Mouse (Mus musculus) regulatory T cell (primary cell): ENCODE results near the gene Fam71b.

Source experiments
- in situ Hi-C: fragments of 300-600 bp; cut with MboI, MseI; formaldehyde crosslinking; loops from one replicate; pipeline ENCODE4 v1.15.1; 2025; ENCODE audit warnings: high pct_unique_total_duplicates

Fam71b gene

DNA sequence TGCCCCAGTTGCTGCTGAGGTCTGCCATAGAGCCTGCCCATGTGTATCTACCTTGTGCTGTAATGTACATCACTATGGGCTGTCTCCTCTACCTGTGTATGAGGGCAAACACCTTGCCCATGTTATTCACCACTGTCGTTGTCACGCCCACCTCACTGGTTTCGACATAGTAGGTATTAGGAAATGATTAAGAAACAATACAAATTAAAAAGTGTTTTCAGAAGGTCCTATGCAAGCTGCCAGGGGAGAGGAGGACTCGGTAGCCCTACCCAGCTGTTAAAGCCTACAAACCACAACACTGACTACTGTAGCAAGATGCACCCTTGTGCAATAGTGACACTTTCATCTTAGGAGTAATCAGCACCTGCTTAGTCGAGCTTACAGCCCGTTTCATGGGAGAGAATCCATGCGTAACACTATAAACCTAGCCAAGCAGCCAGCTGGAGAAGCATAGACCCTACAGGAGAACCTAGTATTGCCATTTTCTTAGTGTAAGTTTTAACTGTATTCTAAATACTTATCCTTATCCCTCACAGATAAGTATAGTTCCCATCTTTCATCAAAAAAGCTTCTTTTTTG is 16.2 kb upstream of the Fam71b start:
- in situ Hi-C loops = loop anchor here (10.0 kb wide), 1 partner anchor 995 kb away; no protein-coding TSS in a partner anchor

- in situ Hi-C loops = loop anchor here (10.0 kb wide), 1 partner anchor 992 kb away; no protein-coding TSS in a partner anchor
Observed at GRCm38 (mm10) chr11:46382466-46382865, 13.9 kb upstream of the Fam71b start.

GRCm38 (mm10) chr11:46384925-46385324 is 11.4 kb upstream of the Fam71b start:
- in situ Hi-C loops = loop anchor here (5.0 to 10.0 kb wide), 4 partner anchors 37 to 990 kb away; no protein-coding TSS in a partner anchor

- in situ Hi-C loops = loop anchor here (5.0 to 10.0 kb wide), 4 partner anchors 36 to 988 kb away; no protein-coding TSS in a partner anchor
Observed at GRCm38 (mm10) chr11:46386556-46386955, 9.8 kb upstream of the Fam71b start.

DNA sequence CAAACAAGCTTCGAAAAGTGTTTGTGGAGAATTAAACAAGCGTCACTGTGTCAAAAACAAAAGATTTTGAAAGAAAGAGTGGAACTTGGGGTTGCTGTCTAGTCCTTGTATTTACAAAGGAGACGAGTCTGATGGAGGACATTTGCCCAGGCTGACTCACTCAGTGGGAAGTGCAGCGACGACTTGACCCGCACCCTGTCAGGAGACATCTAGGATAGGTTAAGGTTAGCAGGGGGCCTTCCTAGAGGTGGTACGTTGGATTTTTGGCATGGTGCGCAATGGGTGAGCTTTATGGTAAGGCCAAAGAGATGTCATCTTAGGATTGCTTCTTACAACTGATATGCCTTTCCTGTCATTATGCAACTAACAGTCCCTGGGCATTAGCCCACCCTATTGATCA is 9.3 kb upstream of the Fam71b start:
- in situ Hi-C loops = loop anchor here (5.0 to 10.0 kb wide), 4 partner anchors 35 to 988 kb away; no protein-coding TSS in a partner anchor

GRCm38 (mm10) chr11:46388438-46388837 is 7.9 kb upstream of the Fam71b start:
- in situ Hi-C loops = loop anchor here (5.0 to 10.0 kb wide), 4 partner anchors 34 to 986 kb away; no protein-coding TSS in a partner anchor

GRCm38 (mm10) chr11:46389336-46390117 is 6.8 kb upstream of the Fam71b start, which contains the start of gene Itk:
Itk (minus strand) TSS chr11:46389515.
- in situ Hi-C loops = loop anchor here (5.0 to 10.0 kb wide), 4 partner anchors 33 to 985 kb away; no protein-coding TSS in a partner anchor

DNA sequence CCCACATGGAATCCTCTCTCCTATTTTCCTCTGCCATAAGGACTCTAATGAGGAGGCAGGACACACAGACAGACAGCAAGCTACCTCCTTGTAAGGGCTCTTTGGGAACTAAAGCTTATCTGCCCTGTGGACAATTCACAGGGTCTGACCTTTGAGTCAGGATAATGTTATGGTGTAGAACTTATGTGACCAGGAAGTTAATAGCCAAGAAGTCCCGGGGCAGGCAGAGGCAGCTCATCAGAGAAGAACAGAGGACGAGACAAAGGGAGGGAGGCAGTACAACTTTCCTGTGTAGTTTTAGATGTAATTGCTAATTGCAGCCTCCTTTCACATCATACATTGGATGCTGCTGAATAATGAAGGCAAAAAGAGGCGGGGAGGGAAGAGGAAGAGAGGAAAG is 5.7 kb upstream of the Fam71b start:
- in situ Hi-C loops = no loop called here

DNA sequence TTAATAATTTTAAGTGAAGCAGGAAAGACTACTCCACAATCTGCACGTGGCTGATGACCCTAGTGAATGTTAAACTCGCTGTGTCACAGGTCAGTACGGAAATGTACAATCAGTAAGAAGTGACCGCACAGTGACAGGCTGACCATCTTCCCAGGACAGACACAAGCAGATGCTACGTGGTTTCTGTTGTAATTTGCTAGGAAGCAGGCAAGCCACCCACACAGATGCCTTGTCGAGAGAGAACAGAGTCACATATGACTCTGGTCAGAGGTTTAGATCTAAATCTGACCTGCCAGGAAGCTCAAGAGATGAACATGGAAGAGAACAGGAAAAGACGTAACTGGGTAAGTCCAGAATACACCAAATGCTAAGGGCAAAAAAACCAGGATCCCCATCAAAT is 3.5 kb upstream of the Fam71b start:
- in situ Hi-C loops = no loop called here

GRCm38 (mm10) chr11:46393413-46393812 is 2.9 kb upstream of the Fam71b start:
- in situ Hi-C loops = no loop called here

- in situ Hi-C loops = no loop called here
Observed at GRCm38 (mm10) chr11:46395088-46395487, 1.3 kb upstream of the Fam71b start.

- in situ Hi-C loops = no loop called here
Observed at GRCm38 (mm10) chr11:46395698-46396097, 661 bp upstream of the Fam71b start.

DNA sequence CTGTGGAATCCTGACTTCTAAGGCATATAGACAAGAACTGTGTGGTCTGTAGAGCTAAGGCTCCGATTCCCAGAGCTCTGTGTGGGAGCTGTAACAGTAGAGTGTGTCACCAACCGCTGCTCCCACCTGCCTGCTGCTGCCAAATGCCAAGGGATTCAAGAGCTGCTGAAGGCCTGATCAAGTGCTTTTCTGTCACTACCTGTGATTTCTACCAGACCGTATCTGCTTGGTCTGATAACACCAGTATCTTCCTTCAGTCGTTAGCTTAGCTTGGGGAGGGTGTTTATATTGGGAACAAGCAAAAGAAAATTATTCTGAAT is 461 bp downstream of the Fam71b start:
- in situ Hi-C loops = no loop called here

- in situ Hi-C loops = no loop called here
Observed at GRCm38 (mm10) chr11:46397900-46398299, 1.5 kb downstream of the Fam71b start.

DNA sequence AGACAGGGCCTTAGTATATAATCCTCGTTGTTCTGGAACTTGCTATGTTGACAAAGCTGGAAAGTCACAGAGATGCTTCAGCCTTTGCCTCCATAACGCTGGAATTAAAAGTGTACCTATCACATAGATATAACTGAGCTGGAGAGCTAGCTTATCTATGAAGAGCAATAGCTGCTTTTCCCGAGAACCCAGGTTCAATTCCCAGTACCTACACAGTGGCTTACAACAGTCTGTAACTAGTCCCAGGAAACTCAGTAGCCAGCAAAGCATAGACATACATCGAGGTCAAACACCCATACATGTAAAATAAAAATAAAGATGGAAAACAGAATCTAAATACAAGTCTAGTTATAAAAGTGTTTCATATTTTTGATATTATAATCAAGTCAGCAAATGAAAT is 2.1 kb downstream of the Fam71b start:
- in situ Hi-C loops = no loop called here

- in situ Hi-C loops = no loop called here
Observed at GRCm38 (mm10) chr11:46398933-46399383, 2.6 kb downstream of the Fam71b start.

DNA sequence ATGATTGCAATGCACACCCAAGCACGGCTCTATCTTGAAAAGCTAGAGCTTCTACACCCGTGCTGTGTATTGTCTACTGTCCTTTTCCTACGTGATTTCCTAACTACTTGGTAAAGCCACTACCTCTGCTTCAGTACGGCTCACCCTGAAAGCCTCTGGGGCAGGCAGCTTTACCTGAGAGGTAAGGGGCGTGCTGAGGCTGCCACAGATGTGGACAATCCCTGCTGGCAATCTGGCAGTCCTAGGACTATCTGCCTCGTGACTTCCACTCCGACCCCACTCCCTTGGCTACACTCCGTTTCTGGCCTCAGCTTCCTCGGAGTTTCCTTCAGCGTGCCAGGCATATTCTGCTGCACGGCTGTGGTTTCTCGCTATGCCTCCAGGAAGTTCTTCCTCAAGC is 5.2 kb downstream of the Fam71b start:
- in situ Hi-C loops = no loop called here

- in situ Hi-C loops = no loop called here
Observed at GRCm38 (mm10) chr11:46404986-46405385, 8.6 kb downstream of the Fam71b start.

- in situ Hi-C loops = no loop called here
Observed at GRCm38 (mm10) chr11:46406721-46407120, 10.4 kb downstream of the Fam71b start.

GRCm38 (mm10) chr11:46410018-46410563 is 13.7 kb downstream of the Fam71b start:
- in situ Hi-C loops = no loop called here

DNA sequence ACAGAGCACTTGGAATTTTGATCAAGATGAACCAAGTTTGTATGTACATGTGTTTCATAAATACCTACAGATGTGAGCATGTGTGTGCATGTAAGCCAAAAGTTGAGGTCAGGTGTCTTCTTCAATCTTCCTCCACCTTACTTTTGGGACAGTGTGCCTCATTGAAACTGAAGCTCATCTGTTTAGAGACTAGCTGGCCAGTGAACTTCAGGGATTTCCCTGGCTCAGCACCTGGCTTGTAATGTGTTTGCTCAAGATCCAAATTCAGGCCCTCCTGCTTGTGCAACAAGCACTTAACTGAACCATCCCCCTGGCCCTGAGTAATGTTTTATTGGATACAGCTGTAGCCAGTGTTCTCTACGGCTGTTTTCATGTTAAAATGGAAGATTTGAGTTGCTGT is 22.1 kb downstream of the Fam71b start:
- in situ Hi-C loops = no loop called here

DNA sequence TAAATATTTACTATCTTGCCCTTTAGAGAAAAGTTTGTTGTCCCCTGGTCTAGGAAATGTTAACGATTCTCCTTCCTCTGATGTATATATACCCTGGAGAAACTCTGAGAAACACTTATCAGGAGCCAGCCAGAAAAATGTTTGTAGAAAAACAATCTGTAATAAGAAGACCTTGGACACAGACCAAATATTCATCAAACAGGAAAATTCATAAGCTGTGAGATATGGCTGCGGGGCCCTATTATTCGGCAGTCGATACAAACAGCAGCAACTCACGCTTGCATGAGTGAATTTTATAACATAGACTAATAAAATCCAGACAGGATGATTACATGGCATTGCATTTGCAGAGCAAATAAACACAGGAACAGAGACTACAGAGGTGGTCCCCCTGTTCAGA is 22.5 kb downstream of the Fam71b start:
- in situ Hi-C loops = no loop called here
